Mouse (Mus musculus) spleen, postnatal 36 days (tissue): ENCODE data around the gene Cry2.
"Not testable (repeated sequence)": the region's sequence is repeated elsewhere in the genome, so short reads cannot be mapped to it uniquely, and the experiment has no call there.

ENCODE experiments used
- DNase-seq, 2 experiments: peaks; one replicate each; pipeline ENCODE4 v3.0.0; 2022; ENCODE audit warnings: low spot score in 2 of 2, mixed read lengths in 1 of 2

Cry2 gene

DNA sequence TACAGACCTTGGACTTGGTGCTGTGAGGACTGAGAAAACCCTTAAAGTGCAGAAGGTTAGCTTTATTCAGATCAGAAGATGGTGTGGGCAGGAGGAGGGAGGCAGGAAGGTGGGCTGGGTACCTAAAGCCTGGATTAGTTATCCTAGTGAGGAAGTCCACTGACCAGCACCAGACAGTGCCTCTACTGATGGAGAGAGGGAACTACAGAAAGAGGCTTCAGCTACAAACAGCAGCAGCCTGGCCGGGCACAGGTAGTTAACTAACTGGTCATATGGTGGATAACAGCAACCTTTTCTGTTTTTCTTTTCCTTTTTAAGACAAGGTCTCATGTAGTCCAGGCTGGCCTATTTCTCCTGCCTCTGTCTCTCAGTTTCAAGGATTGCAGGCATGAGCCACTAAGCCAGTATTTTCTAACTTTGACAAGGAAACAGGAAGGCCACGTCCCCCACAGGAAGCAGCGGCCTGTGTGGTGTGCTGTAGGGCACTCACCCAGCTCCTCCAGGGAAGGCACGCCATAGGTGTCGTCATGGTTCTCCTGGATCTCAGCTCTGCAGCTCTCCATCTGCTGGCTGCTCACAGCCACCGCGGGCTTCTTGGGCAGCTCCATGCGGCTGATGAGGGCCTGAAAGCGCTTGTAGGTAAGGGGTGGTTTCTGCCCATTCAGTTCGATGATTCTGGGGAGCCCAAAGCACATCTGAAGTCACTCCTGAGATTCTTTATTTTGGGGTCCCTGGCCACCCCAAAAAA, 11.3 kb downstream of the Cry2 start:
- DNase-seq, result no peak

DNA sequence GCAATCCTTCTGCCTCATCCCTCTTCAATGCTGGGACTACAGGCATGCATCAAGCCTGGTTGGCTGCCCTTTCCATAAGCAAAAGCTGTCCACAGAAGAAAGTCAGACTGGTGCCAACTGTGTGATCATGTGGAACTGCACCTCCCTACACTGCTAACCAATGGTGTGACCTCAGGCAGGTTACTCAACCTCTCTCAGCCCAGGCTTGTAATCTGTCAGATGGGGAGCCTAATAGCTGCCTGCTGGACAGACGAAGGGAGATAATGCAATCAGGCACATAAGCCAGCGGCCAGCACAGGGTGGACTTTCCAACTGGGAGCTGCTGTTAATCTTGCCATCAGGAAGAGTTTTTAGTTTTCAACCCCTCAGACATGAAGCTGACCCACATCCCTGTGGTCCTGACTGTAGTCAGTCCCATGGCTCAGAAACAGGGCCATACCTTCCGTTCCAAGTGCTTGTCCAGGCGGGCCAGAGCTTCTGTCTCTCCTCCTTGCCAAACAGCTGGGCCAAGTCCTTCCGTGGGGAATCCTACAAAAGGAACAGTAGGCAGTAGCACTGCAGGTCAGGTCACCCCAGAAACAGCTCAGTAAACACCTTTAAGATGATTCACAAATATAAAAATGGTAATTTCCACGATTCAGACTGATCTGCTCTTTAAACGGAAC, 12.0 kb downstream of the Cry2 start:
- DNase-seq, result no peak

DNA sequence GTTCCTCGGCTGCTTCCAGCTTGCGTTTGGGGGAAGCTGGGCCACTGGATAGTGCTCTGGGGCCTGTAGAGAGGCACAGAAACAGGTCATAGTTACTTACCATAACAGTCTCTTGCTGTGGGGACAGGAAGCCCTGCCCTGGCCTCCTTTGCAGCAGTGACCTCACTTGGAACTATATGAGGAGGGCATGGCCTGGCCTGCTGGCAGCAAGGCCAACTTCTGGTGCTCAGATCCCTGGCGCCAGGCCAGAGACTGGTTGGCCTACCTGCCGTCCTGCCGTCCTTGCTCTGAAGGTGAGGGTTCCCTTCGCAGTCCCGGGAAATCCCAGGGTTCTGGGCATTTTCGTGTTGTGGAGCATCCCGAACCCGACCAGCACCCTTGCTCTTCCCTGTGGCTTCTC, 22.1 kb downstream of the Cry2 start:
- DNase-seq, result no peak

DNA sequence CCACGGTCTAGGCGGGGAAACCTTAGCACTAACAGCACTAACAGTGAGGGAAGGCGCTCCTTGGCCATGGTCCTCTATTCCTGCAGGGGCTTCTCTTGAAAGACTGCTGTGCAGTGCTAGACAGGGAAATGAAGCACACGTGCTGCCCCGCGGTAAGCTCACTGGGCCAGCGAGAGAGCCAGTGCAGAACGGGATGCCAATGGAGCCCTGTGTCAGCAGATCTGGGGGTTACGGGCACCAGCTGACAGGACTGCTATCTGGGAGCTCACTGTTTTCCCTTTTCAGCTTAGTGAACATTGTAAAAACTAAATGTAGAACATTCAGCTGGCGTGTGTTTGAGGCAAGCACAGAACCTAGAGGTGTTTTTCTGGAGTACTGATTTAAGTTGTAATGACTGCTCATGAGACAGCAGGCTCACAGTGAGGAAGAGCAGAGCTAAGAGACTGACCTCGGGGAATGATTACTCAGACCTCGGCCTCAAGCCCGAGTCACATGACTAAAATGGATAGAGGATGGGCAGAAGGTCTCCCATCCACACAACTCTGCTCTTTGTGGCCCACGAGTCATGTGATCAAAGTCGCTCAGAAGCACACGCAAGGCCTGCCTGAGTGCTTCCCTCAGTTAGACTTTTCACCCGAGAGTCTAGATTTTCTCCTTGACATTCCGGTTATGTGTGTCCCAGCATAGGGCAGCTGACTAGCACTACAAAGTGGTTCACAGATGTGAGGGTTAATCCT, 25.4 kb downstream of the Cry2 start:
- DNase-seq, result no peak

DNA sequence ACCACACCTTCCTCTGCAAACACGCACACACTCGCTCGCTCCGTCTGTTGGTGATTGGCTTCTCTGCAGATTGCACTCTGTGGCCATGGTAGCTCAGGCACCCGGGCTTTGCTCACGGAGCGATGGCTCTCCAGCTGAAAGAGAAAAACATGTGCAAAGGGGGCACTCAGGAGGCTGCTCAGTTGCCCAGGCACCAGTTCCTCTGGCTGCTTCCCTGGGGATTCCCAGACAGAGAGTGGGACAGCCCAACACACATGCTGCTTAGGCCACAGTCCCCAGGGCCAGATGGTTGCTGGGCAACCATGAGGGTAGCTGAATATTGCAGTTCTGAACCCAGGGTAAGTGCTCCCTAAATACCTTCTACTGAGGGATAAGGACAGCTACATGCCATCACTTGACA, 28.2 kb downstream of the Cry2 start:
- no peak for DNase-seq

- no peak for DNase-seq
These were observed 29.1 kb downstream of the Cry2 start for GRCm38 (mm10) chr2:92404737-92405136.

DNA sequence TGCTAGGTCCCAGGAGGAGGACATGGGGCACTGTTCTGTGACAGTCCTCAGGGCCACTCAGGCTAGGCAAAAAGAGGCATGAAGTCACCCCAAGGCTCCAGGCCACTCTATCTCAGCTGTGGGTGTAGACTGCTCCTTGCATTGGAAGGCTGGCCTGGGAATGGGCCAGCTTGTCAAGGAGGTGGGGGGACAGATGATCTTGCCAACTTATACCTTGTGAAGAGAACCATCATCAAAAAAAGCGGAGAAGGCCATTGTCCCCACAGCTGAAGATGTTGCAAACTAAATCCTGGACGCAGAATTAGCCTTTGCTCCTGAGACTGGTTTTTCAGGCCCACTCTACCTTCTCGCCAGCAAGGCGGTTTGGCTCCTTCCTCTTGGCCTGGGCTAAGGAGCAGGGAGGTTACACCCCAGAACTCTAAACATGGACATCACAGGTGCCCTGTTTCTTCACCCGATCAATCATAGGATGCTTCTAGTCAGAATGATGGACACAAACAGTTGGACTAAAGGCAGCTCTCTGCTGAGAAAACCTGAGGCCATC, 30.0 kb downstream of the Cry2 start:
- no peak for DNase-seq

DNA sequence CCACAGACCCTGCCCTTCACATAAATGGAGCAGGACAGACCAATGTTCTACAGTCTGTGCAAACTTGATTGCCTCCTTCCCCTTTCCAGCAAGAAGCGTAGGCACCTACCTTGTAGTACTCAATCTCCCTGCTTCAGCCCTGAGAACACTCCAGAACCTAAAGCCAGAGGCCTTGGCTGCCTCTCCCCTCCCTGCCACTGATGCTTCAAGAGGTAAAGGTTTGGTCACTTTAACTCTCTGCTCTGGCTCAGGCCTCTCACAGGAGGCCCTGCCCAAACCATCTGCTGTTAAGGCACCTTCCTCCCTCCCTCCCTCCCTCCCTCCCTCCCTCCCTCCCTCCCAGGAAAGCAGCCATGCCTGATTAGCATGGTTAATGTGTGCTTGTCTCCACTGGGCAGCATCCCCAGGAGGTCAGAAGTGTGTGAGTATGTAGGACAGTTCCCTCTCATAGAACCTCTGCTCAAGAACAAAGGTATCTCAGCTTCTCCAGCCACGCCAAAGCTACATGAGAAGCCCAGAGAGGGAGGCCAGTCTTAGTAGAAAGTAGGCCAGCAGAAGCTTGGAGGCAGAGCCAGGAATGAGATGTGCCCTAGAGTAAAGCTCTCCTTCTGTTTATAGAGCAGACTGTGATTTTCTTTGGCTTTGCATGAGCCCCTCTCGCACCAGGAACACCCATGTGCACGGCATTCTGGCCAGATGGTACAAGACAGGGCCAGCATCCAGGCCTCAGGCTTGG, 31.1 kb downstream of the Cry2 start:
- no peak for DNase-seq

DNA sequence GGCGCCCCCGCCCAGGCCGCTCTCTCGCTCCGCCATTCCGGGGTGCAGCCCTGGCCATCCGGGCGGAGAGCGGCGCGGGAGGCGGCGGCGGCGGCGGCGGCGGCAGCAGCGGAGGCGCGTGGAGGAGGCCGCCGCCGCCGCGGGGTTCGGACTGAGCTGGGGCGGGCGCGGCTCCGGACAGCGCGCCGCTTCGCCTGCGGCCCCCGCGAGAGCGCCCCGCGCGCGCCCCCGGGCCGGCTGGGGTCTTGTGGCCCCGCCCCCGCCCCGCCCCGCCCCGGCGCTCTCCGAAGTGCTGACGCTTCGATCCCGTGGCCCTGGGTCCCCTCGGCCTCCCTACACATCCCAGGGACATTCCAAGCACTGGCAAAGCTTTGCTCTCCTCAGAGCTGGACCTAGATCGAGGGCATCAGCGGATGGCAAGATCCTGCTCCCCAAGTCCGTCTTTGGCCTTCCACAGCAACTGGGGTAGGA, 32.7 kb downstream of the Cry2 start, which contains the start of gene Mapk8ip1:
TSS of gene Mapk8ip1 (minus strand) at position 173 of the 471 bp plus-strand sequence.
- DNase-seq, result no peak

DNA sequence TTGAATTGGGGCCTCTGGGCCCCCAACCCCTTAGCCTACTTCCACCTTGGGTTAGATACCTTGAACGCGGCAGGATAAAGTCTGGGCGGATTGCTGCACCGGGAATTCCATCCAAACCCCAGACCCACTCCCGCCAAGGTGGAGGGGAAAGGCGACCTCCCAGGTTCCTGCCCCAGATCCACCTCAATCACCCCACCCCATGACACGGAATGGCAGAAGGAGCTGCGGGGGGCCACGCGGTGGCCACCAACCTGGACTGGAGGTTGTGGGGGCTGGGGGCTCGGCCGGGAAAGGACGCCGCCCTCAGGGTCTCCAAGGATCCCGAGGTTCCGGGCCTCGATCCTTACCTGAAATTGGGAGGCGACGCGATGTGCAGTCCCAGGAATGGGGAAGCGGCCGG, 33.2 kb downstream of the Cry2 start:
- no peak for DNase-seq

DNA sequence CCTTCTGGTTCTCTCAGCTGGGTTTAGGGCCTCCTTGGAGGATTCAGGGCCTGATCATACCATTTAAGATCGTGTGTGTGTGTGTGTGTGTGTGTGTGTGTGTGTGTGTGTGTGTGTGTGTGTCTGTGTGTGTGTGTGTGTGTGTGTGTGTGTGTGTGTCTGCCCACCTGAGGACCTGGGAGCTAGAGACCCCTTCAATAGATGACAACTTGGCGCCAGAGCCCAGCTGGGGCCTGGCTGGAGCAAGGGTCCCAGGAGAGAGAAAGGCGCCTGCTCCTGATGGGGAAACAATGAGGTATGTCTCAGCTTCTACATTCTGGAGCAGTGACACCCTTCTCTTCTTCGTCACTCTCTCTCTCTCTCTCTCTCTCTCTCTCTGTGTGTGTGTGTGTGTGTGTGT, 34.0 kb downstream of the Cry2 start:
- not testable (repeated sequence) for DNase-seq

GRCm38 (mm10) chr2:92397436-92397835, 36.4 kb downstream of the Cry2 start:
- no peak for DNase-seq

DNA sequence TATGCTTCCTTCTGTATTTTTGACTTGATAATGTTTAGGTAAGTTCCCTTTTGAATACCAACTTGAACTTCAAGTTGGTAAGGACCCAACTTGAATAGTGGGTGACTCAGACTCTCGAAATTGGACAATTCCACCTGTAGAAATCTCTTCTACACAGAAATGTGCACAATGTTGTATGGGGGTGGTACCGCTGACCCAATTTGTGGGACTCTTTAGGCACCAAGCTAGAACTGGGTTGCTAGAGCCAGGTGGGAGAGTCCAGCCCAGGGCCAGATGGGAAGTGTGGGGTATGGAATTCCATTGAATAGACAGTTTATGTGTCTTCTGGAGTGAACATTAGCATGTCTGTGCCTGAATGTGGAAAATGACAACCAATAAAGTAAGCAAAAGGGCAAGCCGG, 38.3 kb downstream of the Cry2 start:
- no peak for DNase-seq

- no peak for DNase-seq
These were observed 41.3 kb downstream of the Cry2 start for GRCm38 (mm10) chr2:92392318-92393264.

DNA sequence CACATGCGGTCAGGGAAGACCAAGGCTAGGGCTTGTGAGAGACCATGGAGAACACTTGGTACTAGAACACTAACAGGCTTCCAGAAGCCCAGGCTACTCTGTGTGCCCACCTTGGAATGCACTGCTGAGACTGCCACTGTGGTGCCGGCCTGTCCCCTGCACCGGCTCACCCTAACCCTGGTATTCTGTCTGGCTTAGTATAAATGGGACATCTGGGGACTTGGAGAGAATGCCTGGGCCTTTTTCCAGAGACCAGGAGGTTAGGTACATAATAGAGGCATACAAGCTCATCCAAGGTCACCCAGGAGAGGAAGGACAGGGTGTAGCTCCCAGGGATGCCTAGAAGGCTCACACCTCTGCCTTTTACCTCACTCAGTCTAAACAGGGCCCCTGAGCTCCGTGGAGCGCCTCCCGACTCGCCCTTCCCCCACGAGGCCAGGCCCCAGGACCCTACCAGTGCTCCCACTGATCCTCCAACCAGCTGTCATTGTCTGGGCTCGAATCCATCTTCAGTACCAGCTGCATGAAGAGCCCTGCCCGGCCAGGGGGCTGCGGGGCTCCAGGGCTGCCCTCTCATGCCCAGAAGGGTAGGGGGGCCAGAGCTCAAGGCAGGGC, 42.0 kb downstream of the Cry2 start:
- DNase-seq, result no peak

DNA sequence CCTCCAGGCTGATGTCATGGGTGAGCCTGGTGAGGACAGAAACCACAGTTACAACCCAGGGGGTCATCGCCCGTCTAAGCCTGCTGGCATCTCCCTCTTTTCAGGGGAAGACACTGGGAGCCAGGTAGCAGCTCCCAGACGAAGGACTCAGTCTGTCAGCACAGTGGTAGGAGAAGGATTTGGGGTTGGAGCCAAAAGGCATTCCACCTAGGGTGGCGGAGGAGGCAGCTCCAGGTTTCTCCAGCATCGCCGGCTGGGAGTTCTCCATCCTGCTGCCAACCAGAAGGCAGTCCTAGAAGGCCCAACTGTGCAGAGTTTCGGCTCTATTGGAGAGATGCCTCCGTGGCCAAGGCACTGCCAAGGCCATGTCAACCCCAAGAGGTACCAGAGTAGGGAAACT, 42.7 kb downstream of the Cry2 start:
- no peak for DNase-seq

GRCm38 (mm10) chr2:92390206-92390930, 43.5 kb downstream of the Cry2 start:
- DNase-seq, result no peak

GRCm38 (mm10) chr2:92389645-92390044, 44.2 kb downstream of the Cry2 start:
- DNase-seq, result no peak

DNA sequence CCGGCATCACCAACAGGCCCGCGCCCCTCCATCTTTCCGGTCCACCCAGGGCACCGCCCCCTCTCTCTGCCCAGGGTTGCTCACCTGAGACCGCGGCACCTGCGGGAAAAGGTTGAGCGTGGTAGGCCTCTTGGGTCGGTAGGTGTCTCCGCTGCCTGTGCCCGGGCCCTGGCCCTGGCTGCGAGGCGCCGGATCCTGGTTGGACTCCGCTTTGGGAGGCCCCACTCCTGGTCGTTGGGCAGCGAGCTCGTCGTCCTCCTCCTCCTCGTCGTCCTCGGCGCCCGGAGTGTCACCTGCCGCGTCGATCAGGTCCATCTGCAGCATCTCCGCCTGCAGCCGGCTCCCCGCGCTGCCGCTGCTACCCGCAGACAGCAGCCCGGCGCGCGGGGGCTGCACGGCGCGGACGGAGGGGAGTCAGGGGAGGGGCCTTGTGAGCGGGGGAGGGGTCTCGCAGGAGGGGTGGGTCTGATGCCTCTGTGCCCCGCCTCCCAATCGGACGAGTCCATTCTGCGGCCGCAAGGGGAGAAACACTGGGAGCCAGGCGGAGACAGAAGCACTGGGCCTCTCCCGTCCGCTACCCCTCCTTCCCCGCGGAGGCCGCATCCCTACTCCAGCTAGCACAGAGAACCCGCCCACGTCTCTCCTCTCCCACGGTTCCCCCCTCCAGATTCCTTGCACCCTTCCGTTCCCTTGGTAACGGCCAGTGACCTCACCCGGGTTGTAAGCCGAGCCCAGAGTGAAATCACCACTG, 44.8 kb downstream of the Cry2 start:
- peak; percentile 22 to 37 for DNase-seq
